Mouse (Mus musculus): ENCODE results near the gene Atp1a4. TPM values are rescaled to one million over a fixed set of nuclear protein-coding genes. Genes with fewer than 3 reads are reported as not detected.

The Atp1a4 gene
- not detected for total RNA-seq (2021)
- long read RNA-seq, experiment 1 = 0 reads
- long read RNA-seq, experiment 2 = 0 reads

DNA sequence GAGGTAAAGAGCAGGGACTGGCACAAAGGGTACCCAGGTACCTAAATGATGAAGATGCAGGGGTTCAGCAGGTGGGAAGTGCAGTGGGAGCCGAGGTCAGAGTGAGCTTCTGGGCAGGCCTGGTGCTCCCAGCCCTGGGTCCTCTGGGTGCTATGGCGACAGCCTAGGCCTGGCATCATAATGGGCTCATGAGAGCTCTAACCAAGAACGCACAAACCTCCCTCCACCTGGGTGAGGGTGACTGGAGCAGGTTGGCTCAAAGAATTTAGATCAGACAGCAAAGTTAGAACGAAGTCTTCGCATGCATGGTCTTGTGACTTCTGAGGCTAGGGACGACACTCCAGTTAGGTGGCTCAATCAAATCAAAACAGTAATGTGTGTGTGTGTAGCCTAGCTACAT is at the start of gene Atp1a4:
Atp1a4 (minus strand) TSS at position 101 of the 400 bp plus-strand sequence.
- no peak for DNase-seq (ENCODE audit: low spot score in 2 of 2)

DNA sequence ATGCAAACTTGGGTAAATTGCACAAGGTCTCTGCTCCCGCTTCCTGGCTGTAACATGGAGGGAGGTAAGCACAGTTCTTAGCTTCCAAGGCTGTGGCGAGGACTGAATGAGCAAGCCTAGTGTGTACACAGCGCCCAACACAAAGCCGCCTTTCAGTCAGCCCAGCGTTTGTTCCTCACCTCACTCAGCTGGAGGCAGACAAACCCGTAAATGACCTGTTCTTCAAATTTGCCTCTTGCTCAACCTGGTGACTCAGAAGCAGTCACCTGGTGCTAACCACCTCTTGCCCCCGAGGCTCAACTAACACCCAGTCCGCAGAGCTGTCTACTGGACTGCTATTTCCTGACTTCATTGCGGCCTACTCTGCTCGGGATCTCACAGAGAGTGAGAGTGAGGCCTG is 49.7 kb upstream of the Atp1a4 start:
- no peak for DNase-seq (ENCODE audit: low spot score in 2 of 2)

DNA sequence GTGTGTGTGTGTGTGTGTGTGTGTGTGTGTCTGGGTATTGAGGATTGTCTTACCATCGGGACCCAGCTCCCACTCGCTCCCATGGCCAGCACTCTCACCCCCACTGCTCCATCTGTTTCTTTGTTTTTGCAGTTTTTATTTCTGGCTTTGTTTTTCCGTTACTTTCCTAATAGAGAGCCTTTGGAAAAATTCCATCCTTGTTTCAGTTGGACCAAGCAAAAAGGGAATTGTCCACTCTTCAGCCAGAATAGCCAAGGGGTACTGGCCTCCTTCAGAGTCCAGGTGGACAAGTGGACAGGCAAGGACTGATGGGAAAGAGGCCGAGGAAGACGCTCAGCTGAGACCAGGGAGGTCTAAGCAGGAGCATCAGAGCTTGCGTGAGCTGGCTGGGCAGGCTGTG is 48.7 kb upstream of the Atp1a4 start:
- no peak for DNase-seq (ENCODE audit: low spot score in 2 of 2)

DNA sequence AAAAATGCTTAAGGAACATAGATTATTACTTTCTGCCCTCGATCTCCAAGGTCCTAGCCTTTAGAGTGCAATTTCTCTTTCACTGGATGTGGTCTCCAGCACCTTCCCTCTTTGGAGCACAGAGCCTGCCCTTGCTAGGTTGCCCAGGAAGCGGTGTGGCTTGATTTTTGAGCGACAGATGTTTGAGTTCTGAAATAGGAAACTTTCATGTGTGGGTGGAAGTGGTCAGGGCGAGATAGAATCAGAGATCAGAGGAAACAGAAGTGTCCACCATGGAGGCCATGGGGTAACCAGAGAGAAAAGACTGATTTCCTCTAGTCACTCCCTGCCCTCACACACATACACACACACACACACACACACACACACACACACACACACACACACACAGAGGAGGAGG is 48.0 kb upstream of the Atp1a4 start:
- DNase-seq (ENCODE audit: low spot score in 2 of 2) = no peak

DNA sequence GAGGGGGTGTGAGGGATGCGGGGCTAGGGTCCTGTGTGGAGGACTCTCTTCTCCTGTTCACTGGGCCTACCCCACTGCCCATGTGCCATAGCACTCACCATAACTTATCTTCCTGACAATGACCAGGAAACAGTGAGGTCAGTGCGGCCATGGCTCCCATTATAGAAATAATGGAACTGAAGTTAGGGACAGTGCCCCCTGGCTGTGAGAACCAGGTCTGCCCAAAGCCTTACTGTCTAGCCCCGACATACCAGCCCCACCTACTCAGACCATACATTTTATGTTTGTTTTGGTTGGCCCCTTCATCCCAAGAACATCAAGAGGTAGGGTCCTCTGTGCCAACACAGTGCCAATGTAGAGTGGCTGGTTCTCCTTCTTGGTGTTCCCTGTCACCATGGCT is 47.4 kb upstream of the Atp1a4 start:
- DNase-seq (ENCODE audit: low spot score in 2 of 2) = no peak

DNA sequence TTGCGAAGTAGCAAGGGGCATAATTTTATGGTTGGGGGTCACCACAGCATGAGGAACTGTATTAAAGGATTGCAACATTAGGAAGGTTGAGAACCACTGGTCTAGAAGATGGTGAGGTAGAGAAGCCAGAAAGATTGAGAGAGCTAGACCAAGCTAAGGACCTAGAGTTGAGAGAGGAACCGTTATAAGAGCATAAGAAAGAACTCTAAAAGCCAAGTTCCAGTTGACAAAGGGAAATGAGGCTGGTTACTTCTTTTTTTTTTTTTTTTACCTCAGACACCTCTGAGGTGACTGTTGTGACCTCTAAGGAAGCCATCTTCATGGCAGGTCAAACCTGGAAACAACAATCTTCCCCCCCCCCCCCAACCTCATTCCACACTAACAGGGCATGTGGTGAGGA is 46.9 kb upstream of the Atp1a4 start:
- DNase-seq (ENCODE audit: low spot score in 2 of 2) = no peak

DNA sequence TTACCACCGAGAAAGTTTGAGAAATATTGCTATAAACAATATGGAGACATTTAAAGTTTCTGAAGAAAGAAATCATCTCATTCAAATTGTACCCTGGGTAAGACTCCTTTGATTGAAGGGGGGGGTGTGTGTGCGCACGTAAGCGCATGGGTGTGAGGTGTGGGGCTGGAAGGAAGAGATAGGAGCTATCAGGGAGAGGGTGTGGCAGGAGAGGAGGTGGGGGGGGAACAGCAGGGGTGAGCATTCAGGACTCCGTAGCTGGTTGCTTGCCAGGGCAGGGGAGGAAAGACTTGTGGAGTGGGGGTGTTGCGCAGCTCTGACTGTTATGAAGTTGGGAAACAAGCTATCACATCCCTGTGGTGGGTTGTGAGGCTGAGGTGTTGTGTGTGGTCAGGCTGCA is 46.2 kb upstream of the Atp1a4 start:
- peak in 1 of 2 experiments; percentile 35 for DNase-seq (ENCODE audit: low spot score in 2 of 2)

DNA sequence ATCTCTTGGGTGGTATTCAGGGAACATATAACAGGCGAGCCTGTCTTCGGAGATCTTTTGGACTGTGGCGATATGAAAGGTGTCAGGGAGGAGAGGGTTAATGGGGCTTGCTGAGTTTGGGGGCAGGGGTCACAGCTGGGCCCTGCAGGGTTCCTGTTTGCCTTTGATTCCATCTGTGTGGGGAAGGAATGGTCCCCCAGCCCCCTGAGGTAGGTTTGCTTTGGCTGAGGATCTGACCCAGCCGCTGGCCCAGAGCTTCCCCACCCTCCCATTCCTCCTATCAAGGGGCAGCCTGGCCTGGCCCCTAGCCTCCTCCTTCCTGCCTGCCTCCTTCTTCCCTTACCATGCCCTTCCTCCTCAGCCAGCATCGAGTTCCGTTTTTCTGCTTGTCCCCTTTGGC is 44.6 kb upstream of the Atp1a4 start:
- no peak for DNase-seq (ENCODE audit: low spot score in 2 of 2)

DNA sequence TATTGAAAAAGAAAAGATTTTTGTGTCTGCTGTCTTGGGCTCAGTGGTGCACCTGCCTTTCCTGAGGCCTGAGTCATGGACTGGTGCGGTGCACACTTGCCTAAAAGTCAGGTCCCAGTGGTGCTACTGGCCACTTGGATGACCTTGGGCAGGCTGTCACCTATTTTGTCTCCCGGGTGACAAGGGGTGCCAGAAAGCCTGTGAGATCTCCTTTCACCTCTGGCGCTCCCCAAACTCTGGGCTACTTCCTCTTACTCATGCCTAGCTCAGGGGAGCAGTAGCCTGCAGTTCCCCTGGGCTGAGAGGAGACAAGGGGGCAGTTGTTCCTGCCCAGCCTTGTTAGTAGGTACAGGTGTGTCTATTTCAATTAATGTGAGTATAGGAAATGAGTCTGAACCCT is 44.1 kb upstream of the Atp1a4 start:
- DNase-seq (ENCODE audit: low spot score in 2 of 2) = no peak

DNA sequence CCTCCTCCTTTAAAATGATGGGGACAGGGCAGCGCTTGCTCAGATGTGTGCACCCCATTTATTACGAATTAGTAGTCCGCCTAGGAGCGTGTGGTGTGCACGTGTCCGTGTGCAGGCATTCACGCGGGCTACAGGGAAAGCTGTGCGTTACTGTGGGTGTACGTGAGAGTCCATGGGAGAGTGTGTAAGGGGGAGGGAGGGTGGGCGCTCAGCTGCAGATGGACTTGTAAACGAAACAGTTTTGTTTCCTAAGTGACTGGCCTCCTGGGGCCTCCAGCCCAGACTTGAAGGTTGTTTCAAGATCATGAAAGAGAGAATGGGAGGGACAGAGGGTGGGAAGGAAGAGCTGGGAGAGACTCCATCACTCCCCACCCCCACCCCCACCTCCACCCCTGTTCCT is 43.0 kb upstream of the Atp1a4 start:
- no peak for DNase-seq (ENCODE audit: low spot score in 2 of 2)

DNA sequence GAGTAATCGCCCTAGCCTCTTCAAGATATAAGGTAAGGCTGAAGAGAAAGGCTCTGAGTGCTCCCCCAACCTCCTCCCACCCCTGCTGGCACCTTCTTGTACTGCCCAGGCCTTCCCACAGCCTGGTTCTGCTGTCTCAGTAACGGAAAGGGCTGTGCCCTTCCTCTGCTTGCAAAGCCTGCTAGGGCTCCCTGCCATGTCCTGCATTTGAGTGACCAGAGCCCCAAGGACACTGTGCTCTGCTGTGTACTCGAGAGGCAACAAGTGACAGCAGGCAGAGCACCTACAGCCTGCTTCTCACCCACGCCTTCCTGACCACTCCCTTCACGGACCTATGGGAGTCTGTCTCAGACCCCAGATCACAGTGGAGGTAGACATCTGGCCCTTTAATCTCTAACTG is 42.0 kb upstream of the Atp1a4 start:
- DNase-seq (ENCODE audit: low spot score in 2 of 2) = no peak

DNA sequence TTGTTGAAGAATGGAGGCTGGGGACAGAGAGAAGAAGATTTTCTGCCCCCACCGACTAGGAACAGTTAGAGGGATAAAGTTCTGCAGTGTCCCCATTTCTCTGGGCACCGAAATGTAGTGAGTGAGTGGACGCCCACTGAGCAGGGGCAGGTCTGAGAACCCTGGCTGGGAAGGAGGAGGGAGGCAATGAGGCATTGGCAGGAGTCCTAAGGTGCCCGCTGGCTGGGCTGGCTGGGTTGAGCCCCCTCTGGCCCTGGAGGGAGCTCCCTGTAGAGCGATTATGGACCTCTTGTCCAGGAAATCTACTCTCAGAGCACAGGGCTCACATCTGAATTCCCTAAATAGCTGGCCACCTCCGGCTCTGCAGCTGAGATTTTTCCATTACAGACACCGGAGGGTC is 41.3 kb upstream of the Atp1a4 start:
- peak in 1 of 2 experiments; percentile 37 for DNase-seq (ENCODE audit: low spot score in 2 of 2)

DNA sequence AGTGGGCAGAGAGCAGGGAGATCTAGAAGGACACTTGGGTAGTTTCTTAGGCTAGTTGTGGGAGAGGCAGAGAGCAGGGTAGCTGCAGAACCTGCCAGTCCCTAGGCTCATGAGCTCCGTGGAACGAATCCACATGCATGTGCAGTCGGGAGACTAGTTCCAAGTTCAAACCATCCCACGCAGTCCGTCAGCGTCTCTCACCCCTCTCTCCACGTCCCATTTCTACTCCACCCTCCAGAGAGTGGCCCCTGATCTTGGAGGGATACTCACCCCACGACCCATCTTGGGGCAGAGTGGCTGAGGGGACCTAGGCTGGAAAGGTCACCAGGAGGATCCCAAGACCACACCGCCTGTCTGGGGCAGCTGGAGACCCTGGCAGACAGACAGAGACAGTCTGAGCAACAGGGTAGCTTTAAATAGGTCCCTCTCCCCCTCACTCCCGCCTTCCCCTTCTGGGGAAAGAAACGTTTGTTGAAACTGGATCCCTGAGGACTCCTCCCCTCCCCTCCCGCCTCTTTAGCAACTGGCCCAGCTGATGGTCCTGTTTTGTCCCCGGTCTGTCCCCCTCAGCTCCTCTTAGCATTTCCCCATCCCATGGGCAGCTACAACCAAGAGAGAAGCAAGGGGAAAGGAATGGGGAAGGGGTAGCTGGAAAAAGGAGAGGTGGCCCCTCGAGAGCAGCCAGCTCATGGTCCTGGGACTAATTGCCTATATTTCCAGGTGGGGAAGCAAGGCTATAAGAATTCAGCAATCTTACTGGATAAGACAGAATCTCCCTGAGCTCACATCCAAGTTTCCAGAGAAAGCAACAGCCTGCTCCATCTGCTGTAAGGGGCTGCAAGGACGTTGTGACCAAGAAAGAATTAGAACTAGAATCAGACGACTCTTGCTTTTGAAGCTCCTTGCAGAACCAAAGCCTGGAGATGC is 39.7 kb upstream of the Atp1a4 start, which contains the start of gene Atp1a2:
Atp1a2 (minus strand) TSS at position 454 of the 927 bp plus-strand sequence.
- DNase-seq (ENCODE audit: low spot score in 2 of 2) = peak in 1 of 2 experiments; percentile 66

DNA sequence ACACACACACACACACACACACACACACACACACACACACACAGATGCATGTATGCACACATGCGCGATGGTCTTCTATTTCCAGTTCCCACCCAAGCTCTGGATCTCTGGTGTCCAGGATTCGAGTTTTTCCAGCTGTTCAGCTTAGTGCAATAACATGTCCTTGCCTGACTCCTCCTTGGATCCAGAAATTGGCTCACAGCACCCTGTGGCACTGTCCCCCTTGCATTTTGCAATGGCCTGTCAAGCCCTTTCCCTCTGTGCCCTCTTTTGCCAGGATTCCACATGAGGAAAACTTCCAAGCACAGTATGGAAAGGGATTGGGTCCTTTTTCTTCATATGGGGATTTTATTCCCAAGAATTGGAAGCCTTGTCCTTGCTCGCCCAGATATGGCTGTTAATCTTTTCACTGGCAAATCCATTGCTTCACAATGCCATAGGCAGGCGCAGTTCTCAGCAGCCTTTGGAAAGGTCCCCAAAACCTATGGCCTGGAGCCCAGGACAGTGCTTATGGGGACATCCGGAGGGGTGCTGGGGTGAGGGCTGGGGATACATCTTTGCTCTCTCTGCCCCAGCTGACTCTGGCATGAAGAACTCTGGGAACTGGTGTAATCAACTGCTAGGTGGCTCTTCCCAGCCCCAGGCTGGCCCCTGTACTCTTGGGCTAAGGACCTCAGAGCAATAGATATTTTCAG is 38.7 kb upstream of the Atp1a4 start:
- DNase-seq (ENCODE audit: low spot score in 2 of 2) = no peak

DNA sequence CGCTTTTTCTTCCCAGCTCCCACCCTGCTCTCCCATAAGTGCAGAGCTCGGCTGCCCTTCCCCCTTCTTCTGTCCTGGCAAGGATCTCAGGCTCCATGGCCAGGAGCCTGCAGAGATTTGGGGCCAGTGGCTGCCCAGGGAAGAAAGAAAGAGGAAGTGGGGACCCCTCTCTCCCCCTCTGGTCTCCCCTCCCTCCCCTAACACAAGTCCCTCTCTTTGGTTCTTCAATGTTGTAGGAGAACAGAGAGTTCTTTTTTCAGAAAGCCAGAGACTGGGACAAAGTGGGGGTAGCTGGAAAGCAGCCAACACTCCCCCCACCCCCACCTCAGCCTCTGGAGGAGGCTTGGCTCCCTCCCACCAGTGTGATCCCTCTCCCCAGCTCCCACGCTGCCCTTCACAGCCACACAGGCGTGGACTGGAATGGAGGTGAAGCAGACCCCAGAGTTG is 37.6 kb upstream of the Atp1a4 start:
- DNase-seq (ENCODE audit: low spot score in 2 of 2) = no peak

DNA sequence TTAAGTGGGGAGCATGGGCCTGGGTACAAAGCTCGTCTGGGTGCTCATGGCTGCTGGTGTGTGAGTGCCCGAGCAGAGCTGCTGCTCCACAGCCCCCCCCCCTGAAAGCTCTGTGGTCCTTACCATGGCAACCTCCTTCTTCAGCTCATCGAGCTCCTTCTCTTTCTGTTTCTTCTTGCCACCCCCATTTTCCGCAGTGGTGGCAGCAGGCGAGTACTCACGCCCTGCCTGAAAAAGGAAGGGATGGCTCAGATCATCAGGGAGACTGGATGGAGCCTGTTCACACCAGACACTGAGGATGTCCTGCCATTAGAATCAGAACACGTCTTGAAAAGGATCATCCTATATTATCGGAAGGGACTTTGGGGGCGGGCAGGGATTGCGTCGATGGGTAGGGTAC is 35.2 kb upstream of the Atp1a4 start:
- DNase-seq (ENCODE audit: low spot score in 2 of 2) = no peak

DNA sequence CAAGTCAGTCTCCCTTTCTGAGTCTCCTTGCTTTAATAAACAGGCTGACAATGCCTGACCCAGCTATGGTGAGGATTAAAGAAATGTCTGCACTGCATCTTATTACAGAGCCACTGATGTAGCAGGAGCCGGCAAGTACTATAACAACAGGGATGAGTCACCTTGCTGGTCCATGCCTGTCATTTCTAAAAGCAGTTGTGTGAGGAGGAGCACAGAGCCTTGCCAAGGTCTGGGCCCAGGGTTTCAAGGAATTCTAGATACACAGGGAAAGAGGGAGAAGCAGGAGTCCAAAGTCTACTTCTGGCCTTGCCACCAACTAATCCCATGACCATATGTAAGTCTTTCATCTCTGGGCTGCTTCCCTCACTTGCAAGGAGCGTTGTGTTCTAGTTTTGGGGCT is 34.7 kb upstream of the Atp1a4 start:
- no peak for DNase-seq (ENCODE audit: low spot score in 2 of 2)

DNA sequence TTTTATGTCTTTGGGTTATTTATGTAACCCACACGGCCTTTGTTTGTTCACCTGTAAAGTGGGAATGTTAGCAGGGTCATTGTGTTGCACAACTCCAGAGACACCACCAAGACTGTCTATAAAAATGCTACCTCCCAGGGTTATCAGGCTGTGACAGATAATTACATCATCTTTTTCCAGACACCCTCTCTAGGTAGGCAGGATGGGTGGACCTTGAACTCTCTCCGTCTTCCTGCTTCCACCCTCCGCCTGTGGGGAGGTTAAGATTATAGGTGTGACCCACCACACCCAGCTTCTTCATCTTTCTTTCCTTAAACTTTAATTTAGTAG is 31.4 kb upstream of the Atp1a4 start:
- no peak for DNase-seq (ENCODE audit: low spot score in 2 of 2)

DNA sequence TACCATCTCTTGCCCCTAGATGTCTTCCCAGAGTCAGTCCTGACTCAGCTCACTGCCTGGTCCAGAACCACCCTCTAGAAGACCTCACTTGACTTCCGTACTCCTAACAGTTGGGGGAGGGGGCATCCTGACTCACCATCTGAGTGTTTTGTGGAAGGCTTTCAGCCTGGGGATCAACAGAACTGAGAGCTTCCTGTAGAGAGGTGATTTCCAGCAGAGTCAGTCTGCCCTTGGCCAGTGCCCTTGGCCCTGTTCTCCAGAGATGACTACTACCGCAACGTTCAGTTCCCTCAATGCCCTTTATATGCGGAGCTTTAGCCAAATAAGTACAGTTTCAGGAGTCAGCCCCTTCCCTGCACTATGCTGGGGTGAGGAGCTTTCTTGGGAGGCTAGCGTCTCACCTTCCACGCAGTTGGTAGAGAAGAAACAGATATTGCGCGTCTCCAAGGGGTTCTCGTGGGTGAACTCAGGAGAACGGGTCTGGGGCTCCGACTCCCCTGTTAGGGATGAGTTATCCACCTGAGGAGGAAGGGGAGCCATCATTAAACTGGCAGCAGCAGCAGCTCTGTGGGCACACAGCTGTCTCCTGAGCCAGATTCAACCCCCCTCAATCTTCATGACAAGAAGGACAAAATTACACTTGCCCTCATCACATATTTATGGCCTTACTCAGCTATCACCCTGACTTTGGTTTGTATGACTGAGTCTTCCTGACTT is 30.8 kb upstream of the Atp1a4 start:
- no peak for DNase-seq (ENCODE audit: low spot score in 2 of 2)

DNA sequence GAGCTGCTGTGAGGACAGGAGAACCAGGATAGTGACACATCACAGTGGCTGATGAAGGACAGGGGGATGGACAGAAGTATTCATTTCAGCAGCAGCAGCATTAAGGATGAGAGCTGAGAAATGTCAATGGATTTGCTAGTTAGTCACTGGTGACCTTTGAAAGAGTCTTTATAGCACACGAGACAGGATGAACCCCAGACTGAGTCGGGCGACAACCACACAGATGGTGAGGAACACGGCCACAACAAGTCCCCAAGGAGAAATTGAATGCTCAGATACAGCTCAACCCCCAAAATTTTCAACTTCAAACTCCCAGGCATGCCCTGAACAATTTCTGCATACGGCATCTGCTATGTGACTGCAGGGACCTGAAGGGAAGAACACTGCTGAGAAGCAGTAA is 28.5 kb upstream of the Atp1a4 start:
- DNase-seq (ENCODE audit: low spot score in 2 of 2) = no peak

DNA sequence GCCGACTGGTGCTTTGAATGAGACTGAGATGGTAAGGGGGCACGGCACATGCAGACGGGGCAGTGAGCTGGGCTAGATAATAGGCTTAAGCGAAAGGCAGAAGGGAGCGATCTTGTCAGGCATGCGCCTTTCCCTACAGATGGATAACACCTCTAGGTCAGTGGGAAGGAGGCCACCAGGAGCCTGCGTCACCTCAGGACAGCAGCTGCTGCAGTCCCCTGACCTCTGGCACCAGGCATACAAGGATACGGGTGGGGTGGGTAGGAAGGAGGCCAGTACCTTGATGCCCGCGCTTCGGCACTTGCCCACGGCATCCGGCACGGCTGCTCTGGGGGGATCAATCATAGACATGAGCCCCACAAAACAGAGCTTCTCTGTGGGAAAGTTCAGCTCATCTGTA is 26.0 kb upstream of the Atp1a4 start:
- no peak for DNase-seq (ENCODE audit: low spot score in 2 of 2)

DNA sequence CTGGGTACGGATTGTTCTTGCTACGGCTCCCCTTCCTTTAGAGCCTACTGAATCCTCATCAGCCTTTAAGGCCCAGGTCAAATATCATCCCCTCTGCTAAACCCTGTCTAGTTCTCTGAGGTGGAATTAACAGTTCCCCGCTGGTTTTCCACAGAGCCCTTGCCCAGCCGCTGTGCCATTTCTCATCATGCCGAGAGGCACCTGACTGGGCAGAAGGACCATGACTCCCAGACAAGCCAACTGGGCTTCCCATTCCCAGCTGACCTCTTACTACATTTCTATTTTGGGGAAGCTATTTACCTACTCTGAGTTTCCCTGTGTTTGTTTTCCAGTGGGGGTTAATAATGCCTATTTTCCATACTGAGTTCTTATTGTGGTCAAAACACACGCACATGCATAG is 24.9 kb upstream of the Atp1a4 start:
- DNase-seq (ENCODE audit: low spot score in 2 of 2) = no peak

Measured in left cerebral cortex, adult 18-20 months (tissue).